Mouse (Mus musculus): ENCODE results near the gene Rhox2b. TPM values are rescaled to one million over a fixed set of nuclear protein-coding genes. Genes with fewer than 3 reads are reported as not detected.
"Not testable (repeated sequence)": the region's sequence is repeated elsewhere in the genome, so short reads cannot be mapped to it uniquely, and the experiment has no call there.

The Rhox2b gene
- total RNA-seq (2012; rRNA removed) (not detected in 2 replicates), total RNA-seq (2014; rRNA removed) (0.34 TPM in 1 of 2 replicates, not detected in the other), polyA plus RNA-seq (2012; ENCODE audit: insufficient read length, low read depth) (0.35 TPM in 1 of 2 replicates, not detected in the other)

GRCm38 (mm10) chrX:37411767-37412166 lies at the start of gene Rhox2b:
Rhox2b (plus strand) TSS chrX:37412067.
- in situ Hi-C loops (cut with MboI; ENCODE audit: low pct_ligation_motif_present, low pct_unique_long_range_greater_than_20kb, low sequenced_read_pairs); H3K27ac ChIP-seq (ENCODE audit: insufficient read depth, low read depth); H3K36me3 ChIP-seq (replicated peaks in 1 of 2; ENCODE audit: control insufficient read depth in 1 of 2, insufficient read depth in 1 of 2, low read length in 1 of 2); H3K4me2 ChIP-seq (ENCODE audit: insufficient read depth, low read depth, poor library complexity, severe bottlenecking); H3K4me3 ChIP-seq (replicated peaks in 1 of 3; ENCODE audit: low read depth in 2 of 3, low read length in 2 of 3, poor library complexity in 1 of 3); dilution Hi-C loops (cut with MboI; ENCODE audit: extremely low pct_ligation_motif_present, extremely low pct_unique_long_range_greater_than_20kb, low sequenced_read_pairs); H3K4me1 ChIP-seq (ENCODE audit: control insufficient read depth in 1 of 2, insufficient read depth in 2 of 2); H3K9ac ChIP-seq (ENCODE audit: insufficient read depth, low read depth); H3K79me2 ChIP-seq (replicated peaks; ENCODE audit: control insufficient read depth, extremely low read depth, insufficient read depth, poor library complexity, severe bottlenecking); DNase-seq (ENCODE audit: extremely low read depth); H3K9me3 ChIP-seq (replicated peaks; ENCODE audit: low read length); H3K27me3 ChIP-seq (replicated peaks): not testable (repeated sequence)

- dilution Hi-C loops (cut with MboI; ENCODE audit: extremely low pct_ligation_motif_present, extremely low pct_unique_long_range_greater_than_20kb, low sequenced_read_pairs); H3K36me3 ChIP-seq (replicated peaks in 1 of 2; ENCODE audit: control insufficient read depth in 1 of 2, insufficient read depth in 1 of 2, low read length in 1 of 2); H3K79me2 ChIP-seq (replicated peaks; ENCODE audit: control insufficient read depth, extremely low read depth, insufficient read depth, poor library complexity, severe bottlenecking); H3K27ac ChIP-seq (ENCODE audit: insufficient read depth, low read depth); H3K9me3 ChIP-seq (replicated peaks; ENCODE audit: low read length); H3K4me1 ChIP-seq (ENCODE audit: control insufficient read depth in 1 of 2, insufficient read depth in 2 of 2); H3K9ac ChIP-seq (ENCODE audit: insufficient read depth, low read depth); H3K27me3 ChIP-seq (replicated peaks); in situ Hi-C loops (cut with MboI; ENCODE audit: low pct_ligation_motif_present, low pct_unique_long_range_greater_than_20kb, low sequenced_read_pairs); DNase-seq (ENCODE audit: extremely low read depth); H3K4me2 ChIP-seq (ENCODE audit: insufficient read depth, low read depth, poor library complexity, severe bottlenecking); H3K4me3 ChIP-seq (replicated peaks in 1 of 3; ENCODE audit: low read depth in 2 of 3, low read length in 2 of 3, poor library complexity in 1 of 3): not testable (repeated sequence)
Measured at GRCm38 (mm10) chrX:37379728-37380127, 32.1 kb upstream of the Rhox2b start, which contains the start of gene Rhox3a2. Rhox3a2 (plus strand) TSS chrX:37380028.

- H3K9me3 ChIP-seq (replicated peaks; ENCODE audit: low read length); H3K36me3 ChIP-seq (replicated peaks in 1 of 2; ENCODE audit: control insufficient read depth in 1 of 2, insufficient read depth in 1 of 2, low read length in 1 of 2); in situ Hi-C loops (cut with MboI; ENCODE audit: low pct_ligation_motif_present, low pct_unique_long_range_greater_than_20kb, low sequenced_read_pairs); H3K79me2 ChIP-seq (replicated peaks; ENCODE audit: control insufficient read depth, extremely low read depth, insufficient read depth, poor library complexity, severe bottlenecking); H3K4me3 ChIP-seq (replicated peaks in 1 of 3; ENCODE audit: low read depth in 2 of 3, low read length in 2 of 3, poor library complexity in 1 of 3); DNase-seq (ENCODE audit: extremely low read depth); H3K27ac ChIP-seq (ENCODE audit: insufficient read depth, low read depth); H3K27me3 ChIP-seq (replicated peaks); H3K9ac ChIP-seq (ENCODE audit: insufficient read depth, low read depth); dilution Hi-C loops (cut with MboI; ENCODE audit: extremely low pct_ligation_motif_present, extremely low pct_unique_long_range_greater_than_20kb, low sequenced_read_pairs); H3K4me1 ChIP-seq (ENCODE audit: control insufficient read depth in 1 of 2, insufficient read depth in 2 of 2); H3K4me2 ChIP-seq (ENCODE audit: insufficient read depth, low read depth, poor library complexity, severe bottlenecking): not testable (repeated sequence)
Measured at GRCm38 (mm10) chrX:37390548-37390947, 21.3 kb upstream of the Rhox2b start, which contains the start of gene Rhox4a2. Rhox4a2 (plus strand) TSS chrX:37390848.

- H3K9ac ChIP-seq (ENCODE audit: insufficient read depth, low read depth); H3K9me3 ChIP-seq (replicated peaks; ENCODE audit: low read length); H3K27me3 ChIP-seq (replicated peaks); DNase-seq (ENCODE audit: extremely low read depth); H3K27ac ChIP-seq (ENCODE audit: insufficient read depth, low read depth); H3K79me2 ChIP-seq (replicated peaks; ENCODE audit: control insufficient read depth, extremely low read depth, insufficient read depth, poor library complexity, severe bottlenecking); H3K4me3 ChIP-seq (replicated peaks in 1 of 3; ENCODE audit: low read depth in 2 of 3, low read length in 2 of 3, poor library complexity in 1 of 3); H3K36me3 ChIP-seq (replicated peaks in 1 of 2; ENCODE audit: control insufficient read depth in 1 of 2, insufficient read depth in 1 of 2, low read length in 1 of 2); H3K4me1 ChIP-seq (ENCODE audit: control insufficient read depth in 1 of 2, insufficient read depth in 2 of 2); in situ Hi-C loops (cut with MboI; ENCODE audit: low pct_ligation_motif_present, low pct_unique_long_range_greater_than_20kb, low sequenced_read_pairs); dilution Hi-C loops (cut with MboI; ENCODE audit: extremely low pct_ligation_motif_present, extremely low pct_unique_long_range_greater_than_20kb, low sequenced_read_pairs); H3K4me2 ChIP-seq (ENCODE audit: insufficient read depth, low read depth, poor library complexity, severe bottlenecking): not testable (repeated sequence)
Measured at GRCm38 (mm10) chrX:37432194-37432593, 20.3 kb downstream of the Rhox2b start, which contains the start of gene Rhox4b. Rhox4b (plus strand) TSS chrX:37432494.

GRCm38 (mm10) chrX:37453380-37453779 lies 41.5 kb downstream of the Rhox2b start, which contains the start of gene Rhox2c:
Rhox2c (plus strand) TSS chrX:37453680.
- H3K4me1 ChIP-seq (ENCODE audit: control insufficient read depth in 1 of 2, insufficient read depth in 2 of 2); dilution Hi-C loops (cut with MboI; ENCODE audit: extremely low pct_ligation_motif_present, extremely low pct_unique_long_range_greater_than_20kb, low sequenced_read_pairs); H3K4me3 ChIP-seq (replicated peaks in 1 of 3; ENCODE audit: low read depth in 2 of 3, low read length in 2 of 3, poor library complexity in 1 of 3); H3K27me3 ChIP-seq (replicated peaks); H3K9ac ChIP-seq (ENCODE audit: insufficient read depth, low read depth); H3K4me2 ChIP-seq (ENCODE audit: insufficient read depth, low read depth, poor library complexity, severe bottlenecking); in situ Hi-C loops (cut with MboI; ENCODE audit: low pct_ligation_motif_present, low pct_unique_long_range_greater_than_20kb, low sequenced_read_pairs); H3K36me3 ChIP-seq (replicated peaks in 1 of 2; ENCODE audit: control insufficient read depth in 1 of 2, insufficient read depth in 1 of 2, low read length in 1 of 2); DNase-seq (ENCODE audit: extremely low read depth); H3K27ac ChIP-seq (ENCODE audit: insufficient read depth, low read depth); H3K79me2 ChIP-seq (replicated peaks; ENCODE audit: control insufficient read depth, extremely low read depth, insufficient read depth, poor library complexity, severe bottlenecking); H3K9me3 ChIP-seq (replicated peaks; ENCODE audit: low read length): not testable (repeated sequence)

GRCm38 (mm10) chrX:37458285-37458684 lies 46.4 kb downstream of the Rhox2b start, which contains the start of gene Rhox3c:
Rhox3c (plus strand) TSS chrX:37458585.
- H3K4me3 ChIP-seq (replicated peaks in 1 of 3; ENCODE audit: low read depth in 2 of 3, low read length in 2 of 3, poor library complexity in 1 of 3); H3K9ac ChIP-seq (ENCODE audit: insufficient read depth, low read depth); dilution Hi-C loops (cut with MboI; ENCODE audit: extremely low pct_ligation_motif_present, extremely low pct_unique_long_range_greater_than_20kb, low sequenced_read_pairs); H3K27ac ChIP-seq (ENCODE audit: insufficient read depth, low read depth); H3K4me1 ChIP-seq (ENCODE audit: control insufficient read depth in 1 of 2, insufficient read depth in 2 of 2); DNase-seq (ENCODE audit: extremely low read depth); H3K4me2 ChIP-seq (ENCODE audit: insufficient read depth, low read depth, poor library complexity, severe bottlenecking); H3K36me3 ChIP-seq (replicated peaks in 1 of 2; ENCODE audit: control insufficient read depth in 1 of 2, insufficient read depth in 1 of 2, low read length in 1 of 2); H3K9me3 ChIP-seq (replicated peaks; ENCODE audit: low read length); H3K27me3 ChIP-seq (replicated peaks); in situ Hi-C loops (cut with MboI; ENCODE audit: low pct_ligation_motif_present, low pct_unique_long_range_greater_than_20kb, low sequenced_read_pairs); H3K79me2 ChIP-seq (replicated peaks; ENCODE audit: control insufficient read depth, extremely low read depth, insufficient read depth, poor library complexity, severe bottlenecking): not testable (repeated sequence)
